Mouse (Mus musculus): ENCODE data around the gene Cog1.

Cog1 gene

DNA sequence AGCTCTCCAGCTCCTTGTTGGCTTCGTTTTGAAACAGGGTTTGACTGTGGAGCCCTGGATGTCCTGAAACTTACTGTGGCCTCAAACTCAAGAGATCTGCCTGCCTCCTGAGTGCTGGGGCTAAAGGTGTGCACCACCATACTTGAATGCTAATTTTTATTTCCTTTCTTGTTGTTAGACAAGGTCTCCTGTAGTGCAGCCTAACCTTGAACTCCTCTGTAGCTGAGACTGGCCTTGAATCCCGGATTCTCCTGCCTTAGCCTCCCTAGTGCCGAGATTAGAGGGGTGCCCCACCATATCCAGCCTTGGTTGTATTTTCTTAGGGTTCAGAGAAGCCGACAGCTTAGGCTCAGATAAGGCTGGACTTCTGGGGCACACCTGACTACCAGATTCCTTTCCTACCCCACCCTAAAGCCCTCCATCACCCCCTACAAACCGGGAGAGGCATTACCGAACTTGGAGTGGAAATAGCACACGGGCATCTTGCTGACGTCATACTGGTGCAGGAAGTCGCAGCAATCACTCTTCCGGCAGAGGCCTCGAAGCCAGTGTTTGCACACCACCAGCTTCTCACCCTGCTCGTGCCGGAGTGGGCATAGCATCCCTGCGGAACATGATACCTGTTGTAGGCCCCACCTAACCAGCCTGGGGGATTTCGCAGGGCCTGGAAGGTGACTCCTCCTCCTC lies 57.1 kb downstream of the Cog1 start:
- no peak for DNase-seq (ENCODE audit: low spot score)

GRCm38 (mm10) chr11:113708629-113709213 lies 59.8 kb downstream of the Cog1 start:
- no peak for DNase-seq (ENCODE audit: low spot score)

DNA sequence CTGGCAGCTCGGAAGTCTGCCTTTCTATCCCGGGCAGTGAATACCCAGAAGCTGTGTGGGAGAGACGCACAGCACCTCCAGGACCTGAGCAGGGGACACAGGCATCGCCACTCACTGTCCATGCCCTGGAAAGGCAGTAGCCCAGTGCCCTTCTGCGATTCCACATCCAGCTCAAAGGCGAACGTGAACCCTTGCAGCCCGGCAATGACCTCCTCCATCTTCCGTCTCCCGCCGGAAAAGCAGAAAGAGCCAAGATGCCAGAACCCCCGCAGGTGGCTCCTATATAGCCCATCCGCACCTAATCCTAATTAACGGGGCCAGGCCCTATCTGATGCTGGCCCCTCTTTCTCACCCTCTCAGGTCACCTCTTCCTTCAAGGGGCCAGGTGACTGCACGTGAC lies 60.3 kb downstream of the Cog1 start:
- DNase-seq (ENCODE audit: low spot score), result no peak

- DNase-seq (ENCODE audit: low spot score), result peak; percentile 76
Observed at GRCm38 (mm10) chr11:113709731-113710256, 60.8 kb downstream of the Cog1 start, which contains the start of gene Cpsf4l. TSS of gene Cpsf4l (minus strand) at chr11:113710017.

GRCm38 (mm10) chr11:113710257-113710777 lies 61.3 kb downstream of the Cog1 start:
- peak; percentile 71 for DNase-seq (ENCODE audit: low spot score)

DNA sequence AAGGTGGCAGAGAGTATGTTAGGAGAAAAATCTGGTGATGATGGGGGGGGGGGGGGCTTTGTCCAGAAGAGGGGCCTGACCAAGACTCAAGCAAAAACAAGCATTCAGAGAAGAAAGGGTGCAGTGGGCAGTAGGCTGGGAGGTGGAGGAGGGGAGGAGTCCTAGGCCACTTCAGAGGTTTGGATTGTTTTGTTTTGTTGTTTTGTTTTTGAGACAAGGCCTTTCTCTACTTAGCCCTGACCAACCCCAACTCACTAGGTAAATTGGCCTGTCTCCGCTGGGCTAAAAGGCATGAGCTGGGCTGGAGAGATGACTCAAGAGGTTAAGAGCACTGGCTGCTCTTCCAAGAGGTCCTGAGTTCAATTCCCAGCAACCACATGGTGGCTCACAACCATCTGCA lies 62.1 kb downstream of the Cog1 start:
- no peak for DNase-seq (ENCODE audit: low spot score)

- DNase-seq (ENCODE audit: low spot score), result no peak
Observed at GRCm38 (mm10) chr11:113715078-113715674, 66.2 kb downstream of the Cog1 start.

DNA sequence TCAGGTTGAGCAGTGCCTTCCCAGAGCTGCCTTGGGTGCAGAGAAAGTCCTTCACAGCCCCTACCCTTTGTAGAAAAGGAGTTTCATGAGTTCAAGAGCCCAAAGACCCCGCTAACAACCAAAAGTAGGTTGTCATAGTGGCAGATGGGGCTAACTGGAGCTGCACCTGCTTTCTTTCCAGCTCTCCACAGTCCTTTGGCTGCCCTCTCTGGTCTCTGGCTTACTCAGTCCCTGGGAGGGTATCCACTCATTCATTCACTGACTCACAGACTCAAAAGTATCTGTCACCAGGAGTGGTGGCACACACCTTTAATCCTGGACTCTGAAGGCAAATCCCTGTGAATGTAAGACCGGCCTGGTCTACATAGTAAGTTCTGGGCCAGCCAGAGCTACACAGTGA lies 67.2 kb downstream of the Cog1 start:
- no peak for DNase-seq (ENCODE audit: low spot score)

All from embryo, embryonic 10.5 days (tissue).